Mouse (Mus musculus): ENCODE measurements around the gene Gm8005. TPM values are rescaled to one million over a fixed set of nuclear protein-coding genes. Genes with fewer than 3 reads are reported as not detected.
"Not testable (repeated sequence)": the region's sequence is repeated elsewhere in the genome, so short reads cannot be mapped to it uniquely, and the experiment has no call there.

Gm8005 gene
- polyA plus RNA-seq (2014; fragmentation: Nextera tagmentation; extraction: Ambion mirVana), result not detected in 2 replicates

DNA sequence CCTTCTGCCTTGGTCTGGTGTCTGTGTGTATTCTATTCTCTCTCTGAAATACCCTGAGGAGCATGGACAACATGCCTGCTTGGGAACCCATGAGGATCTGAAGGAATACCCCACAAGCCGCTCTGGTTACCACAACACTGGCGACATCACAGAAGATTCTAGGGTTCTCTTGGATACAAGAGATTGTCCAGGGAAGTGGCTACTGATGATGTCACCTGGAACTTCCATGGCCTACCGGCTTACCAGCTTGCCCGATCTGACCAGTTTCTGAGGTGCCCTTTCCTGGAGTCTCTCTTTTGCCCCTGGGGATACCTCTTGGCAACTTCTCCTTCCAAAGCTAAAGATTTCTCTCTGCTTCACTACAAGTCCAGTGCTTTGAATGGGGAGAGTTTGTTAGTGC is at the start of gene Gm8005:
TSS of gene Gm8005 (minus strand) at position 101 of the 400 bp plus-strand sequence.
- DNase-seq; H3K27ac ChIP-seq (ENCODE audit: low read depth); H3K9ac ChIP-seq; H3K27me3 ChIP-seq (ENCODE audit: insufficient read depth, low read length); H3K4me1 ChIP-seq (ENCODE audit: insufficient read depth); H3K9me3 ChIP-seq (ENCODE audit: low read depth, low read length); H3K4me2 ChIP-seq; ATAC-seq (ENCODE audit: insufficient read depth); H3K4me3 ChIP-seq (ENCODE audit: low read depth, low read length); H3K36me3 ChIP-seq (ENCODE audit: insufficient read depth): not testable (repeated sequence)
- 89% methylated on average over 2 of the region's 4 CpGs for WGBS

DNA sequence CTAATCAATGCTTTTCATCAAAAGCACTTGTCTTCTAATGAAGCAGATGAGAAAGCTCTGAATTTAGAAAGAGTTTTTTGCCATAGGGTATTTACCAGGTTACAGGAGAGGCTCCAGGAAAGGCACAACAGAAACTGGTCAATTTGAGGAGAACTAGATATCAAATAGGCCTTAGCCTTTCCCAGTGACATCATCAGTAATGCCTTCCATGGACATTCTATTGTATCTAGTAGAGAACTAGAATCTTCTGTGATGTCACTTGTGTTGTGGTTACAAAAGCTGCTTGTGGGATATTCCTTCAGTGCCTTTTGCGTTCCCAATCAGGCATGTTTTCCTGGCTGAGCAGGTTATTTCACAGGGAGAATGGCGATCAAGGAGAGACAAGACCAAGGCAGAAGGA is 24.1 kb upstream of the Gm8005 start, which contains the start of gene Gm8011:
TSS of gene Gm8011 (plus strand) at position 301 of the 400 bp plus-strand sequence.
- H3K36me3 ChIP-seq (ENCODE audit: insufficient read depth); H3K4me1 ChIP-seq (ENCODE audit: insufficient read depth); H3K4me2 ChIP-seq; H3K9ac ChIP-seq; DNase-seq; H3K4me3 ChIP-seq (ENCODE audit: low read depth, low read length); H3K9me3 ChIP-seq (ENCODE audit: low read depth, low read length); H3K27me3 ChIP-seq (ENCODE audit: insufficient read depth, low read length); ATAC-seq (ENCODE audit: insufficient read depth); H3K27ac ChIP-seq (ENCODE audit: low read depth): not testable (repeated sequence)
- 38% methylated on average over 2 of the region's 2 CpGs for WGBS

Other genes starting within 250 kb of the Gm8005 start
- not detected in 2 replicates for gene Gm3573, start 248.9 kb downstream of the Gm8005 start, polyA plus RNA-seq (2014; fragmentation: Nextera tagmentation; extraction: Ambion mirVana)
- gene Gm17026, start 179.6 kb downstream of the Gm8005 start, polyA plus RNA-seq (2014; fragmentation: Nextera tagmentation; extraction: Ambion mirVana), result not detected in 2 replicates
- gene Gm9611, start 142.3 kb downstream of the Gm8005 start, polyA plus RNA-seq (2014; fragmentation: Nextera tagmentation; extraction: Ambion mirVana), result not detected in 2 replicates
- not detected in 2 replicates for gene Gm7995, start 129.5 kb downstream of the Gm8005 start, polyA plus RNA-seq (2014; fragmentation: Nextera tagmentation; extraction: Ambion mirVana)
- gene Gm8011, start 24.2 kb upstream of the Gm8005 start, polyA plus RNA-seq (2014; fragmentation: Nextera tagmentation; extraction: Ambion mirVana), result not detected in 2 replicates
- gene Gm8020, start 62.7 kb upstream of the Gm8005 start, polyA plus RNA-seq (2014; fragmentation: Nextera tagmentation; extraction: Ambion mirVana), result not detected in 2 replicates
- gene Gm8024, start 84.6 kb upstream of the Gm8005 start, polyA plus RNA-seq (2014; fragmentation: Nextera tagmentation; extraction: Ambion mirVana), result 0.17 TPM in 1 of 2 replicates, not detected in the other
- not detected in 2 replicates for gene Gm17124, start 160.2 kb upstream of the Gm8005 start, polyA plus RNA-seq (2014; fragmentation: Nextera tagmentation; extraction: Ambion mirVana)
- gene Gm3633, start 202.2 kb upstream of the Gm8005 start, polyA plus RNA-seq (2014; fragmentation: Nextera tagmentation; extraction: Ambion mirVana), result not detected in 2 replicates
- gene Gm10378, start 216.3 kb upstream of the Gm8005 start, polyA plus RNA-seq (2014; fragmentation: Nextera tagmentation; extraction: Ambion mirVana), result not detected in 2 replicates

All from lung, embryonic 14.5 days (tissue).